ENCODE assay signal across 9 mouse cellular contexts in the genomic region with DNA sequence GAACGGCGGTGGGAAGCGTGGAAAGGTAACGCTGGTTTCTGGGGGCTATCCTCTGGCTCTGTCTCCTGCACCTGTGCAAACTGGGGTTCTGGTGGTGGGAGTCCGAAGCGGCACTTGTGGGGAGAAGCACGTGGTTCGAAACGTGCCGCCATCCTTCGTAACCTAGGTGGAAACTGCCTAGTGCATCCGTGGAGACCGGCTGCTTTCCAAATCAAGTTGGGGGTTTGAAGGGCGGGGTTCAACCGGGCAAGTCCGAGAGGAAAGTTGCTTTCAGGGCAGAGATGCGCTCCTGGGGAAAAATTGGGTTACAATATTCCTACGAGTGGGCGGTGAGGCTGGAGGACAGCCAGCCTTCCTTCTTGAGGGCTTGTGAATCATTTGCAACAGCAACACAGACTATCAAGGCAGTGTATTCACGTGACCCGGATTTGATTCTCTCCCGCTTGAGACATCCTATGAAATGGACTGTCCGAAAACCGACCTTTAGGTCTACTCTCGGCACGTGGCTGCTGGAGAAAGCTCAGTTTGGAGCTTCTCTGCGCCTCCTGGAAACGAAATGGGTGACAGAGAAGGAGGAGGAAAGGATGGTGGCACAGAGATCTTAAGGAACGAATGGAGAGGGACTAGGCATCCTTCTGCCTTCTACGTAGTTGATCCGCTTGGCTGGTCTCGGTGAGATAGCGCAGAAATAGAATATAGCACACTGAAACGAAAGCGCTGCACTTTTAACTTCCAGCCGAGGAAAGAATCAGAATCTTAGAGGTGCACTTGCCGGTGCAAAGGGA. TPM values are rescaled to one million over a fixed set of nuclear protein-coding genes. Genes with fewer than 3 reads are reported as not detected.
DNase-seq lines count a peak whose midpoint lies in the region; ATAC-seq and TF ChIP-seq lines count a peak whose summit lies in the region.
"Had no signal": no experiment of that assay in that cellular context is flagged by ENCODE, and none has a peak within 500 bp of the region (broad histone marks: within the 10 kb centered on the region; RNA-seq: fewer than 3 reads in every experiment).

No protein-coding gene starts in this region.

- WGBS in heart, adult 2 months: under 1% methylated on average over 37 of the region's 37 CpGs
- under 1% methylated on average over 37 of the region's 37 CpGs for WGBS in forebrain, embryonic 15.5 days
- WGBS in intestine, postnatal 0 days: under 1% methylated on average over 37 of the region's 37 CpGs
- WGBS in limb, embryonic 12.5 days: under 1% methylated on average over 37 of the region's 37 CpGs
- WGBS in neural tube, embryonic 11.5 days: under 1% methylated on average over 37 of the region's 37 CpGs

- no peak overlapping the region for H3K27ac ChIP-seq in heart, adult 2 months
- peak overlapping the region; percentile 83 for H3K27ac ChIP-seq in forebrain, embryonic 15.5 days (replicated peaks)
- no peak overlapping the region for H3K27ac ChIP-seq in intestine, postnatal 0 days (ENCODE audit: low read depth, low read length)
- H3K27ac ChIP-seq in limb, embryonic 12.5 days: 0 out of 2 replicates have a peak overlapping the region, but pooled peaks have one; percentile 17
- H3K27ac ChIP-seq in neural tube, embryonic 11.5 days (ENCODE audit: low read depth, low read length): no peak overlapping the region

- H3K27me3 ChIP-seq in heart, adult 2 months (ENCODE audit: control insufficient read depth, insufficient read depth, low read length): peaks cover 5% of the 10 kb centered on the region
- H3K27me3 ChIP-seq in forebrain, embryonic 15.5 days: no peaks in the 10 kb centered on the region
- peaks cover 18% of the 10 kb centered on the region; the same call in 1 of the 2 replicates for H3K27me3 ChIP-seq in intestine, postnatal 0 days (replicated peaks; ENCODE audit: control insufficient read depth, insufficient read depth, low read length)
- peaks cover 17% of the 10 kb centered on the region for H3K27me3 ChIP-seq in limb, embryonic 12.5 days
- no peaks in the 10 kb centered on the region for H3K27me3 ChIP-seq in neural tube, embryonic 11.5 days (ENCODE audit: control insufficient read depth, insufficient read depth, low read length)
- H3K27me3 ChIP-seq: CH12.LX had no signal

- no peaks in the 10 kb centered on the region for H3K4me1 ChIP-seq in heart, adult 2 months (ENCODE audit: control insufficient read depth, insufficient read depth, low read length)
- peaks cover 3% of the 10 kb centered on the region; the same call in 1 of the 2 replicates for H3K4me1 ChIP-seq in forebrain, embryonic 15.5 days
- peaks cover 6% of the 10 kb centered on the region; the same call in 1 of the 2 replicates for H3K4me1 ChIP-seq in intestine, postnatal 0 days (replicated peaks; ENCODE audit: control insufficient read depth, insufficient read depth, low read length)
- 0 out of 2 replicates have a peak, but pooled peaks cover 8% of the 10 kb centered on the region for H3K4me1 ChIP-seq in limb, embryonic 12.5 days (replicated peaks)
- H3K4me1 ChIP-seq in neural tube, embryonic 11.5 days (ENCODE audit: control insufficient read depth, insufficient read depth, low read length): no peaks in the 10 kb centered on the region

- no peak overlapping the region for H3K9ac ChIP-seq in heart, adult 2 months (ENCODE audit: low read depth, low read length)
- peak overlapping the region; percentile 61 for H3K9ac ChIP-seq in forebrain, embryonic 15.5 days (replicated peaks)
- no peak overlapping the region; the same call in 1 of the 2 replicates for H3K9ac ChIP-seq in intestine, postnatal 0 days (ENCODE audit: low read depth, low read length)
- peak overlapping the region; percentile 62 for H3K9ac ChIP-seq in limb, embryonic 12.5 days (replicated peaks)
- H3K9ac ChIP-seq in neural tube, embryonic 11.5 days (ENCODE audit: low read length): peak overlapping the region; percentile 47

- intact Hi-C loops in heart, adult 2 months (cut with DNase I): no loop called here

- no peaks in the 10 kb centered on the region for H3K9me3 ChIP-seq in forebrain, embryonic 15.5 days
- H3K9me3 ChIP-seq in intestine, postnatal 0 days (ENCODE audit: control insufficient read depth): no peaks in the 10 kb centered on the region
- no peaks in the 10 kb centered on the region for H3K9me3 ChIP-seq in limb, embryonic 12.5 days
- no peaks in the 10 kb centered on the region for H3K9me3 ChIP-seq in neural tube, embryonic 11.5 days (ENCODE audit: control insufficient read depth, low read length)

- H3K4me3 ChIP-seq in heart, adult 2 months: peak overlapping the region; percentile 29
- H3K4me3 ChIP-seq in forebrain, embryonic 15.5 days: peak overlapping the region; percentile 57
- peak overlapping the region; percentile 45 for H3K4me3 ChIP-seq in intestine, postnatal 0 days (ENCODE audit: low read depth, low read length)
- H3K4me3 ChIP-seq in limb, embryonic 12.5 days (replicated peaks): peak overlapping the region; percentile 53
- peak overlapping the region; percentile 57 for H3K4me3 ChIP-seq in neural tube, embryonic 11.5 days (ENCODE audit: low read depth, low read length)

- no peaks in the 10 kb centered on the region for H3K36me3 ChIP-seq in heart, adult 2 months (ENCODE audit: control insufficient read depth, insufficient read depth, low read length)
- no peaks in the 10 kb centered on the region for H3K36me3 ChIP-seq in forebrain, embryonic 15.5 days
- H3K36me3 ChIP-seq in intestine, postnatal 0 days (ENCODE audit: control insufficient read depth, insufficient read depth): no peaks in the 10 kb centered on the region
- no peaks in the 10 kb centered on the region for H3K36me3 ChIP-seq in limb, embryonic 12.5 days
- no peaks in the 10 kb centered on the region for H3K36me3 ChIP-seq in neural tube, embryonic 11.5 days (ENCODE audit: control insufficient read depth, insufficient read depth, low read length)

- H3K4me2 ChIP-seq in forebrain, embryonic 15.5 days (replicated peaks): peak overlapping the region; percentile 87
- H3K4me2 ChIP-seq in intestine, postnatal 0 days (replicated peaks; ENCODE audit: low read depth): peak overlapping the region; percentile 82
- peak overlapping the region; percentile 98 for H3K4me2 ChIP-seq in limb, embryonic 12.5 days
- H3K4me2 ChIP-seq in neural tube, embryonic 11.5 days (ENCODE audit: low read depth): peak overlapping the region; percentile 98

- TF ChIP-seq POLR2A in heart, adult 2 months (IDR thresholded peaks at IDR 0.05; ENCODE audit: insufficient read depth, low read depth, low read length): no peak

- TF ChIP-seq CTCF in heart, adult 2 months (IDR thresholded peaks at IDR 0.05): no peak
- no peak for TF ChIP-seq CTCF in intestine, postnatal 0 days (IDR thresholded peaks at IDR 0.05; ENCODE audit: low read depth)

- TF ChIP-seq EP300 in heart, adult 2 months (IDR thresholded peaks at IDR 0.05; ENCODE audit: insufficient read depth, low read depth, low read length): no peak

- no peaks in the 10 kb centered on the region for H3K79me2 ChIP-seq in heart, adult 2 months (replicated peaks; ENCODE audit: control insufficient read depth, insufficient read depth, low read length)

- ATAC-seq in forebrain, embryonic 15.5 days (replicated peaks): peak; percentile 44
- ATAC-seq in intestine, postnatal 0 days: peak; percentile 37; the same call in 1 of the 2 replicates
- ATAC-seq in limb, embryonic 12.5 days (ENCODE audit: insufficient number of reproducible peaks, insufficient read depth, low FRiP score, low TSS enrichment, low read depth): peak; percentile 16; the same call in 1 of the 2 replicates
- ATAC-seq in neural tube, embryonic 11.5 days (ENCODE audit: insufficient read depth, low FRiP score, low TSS enrichment): peak; percentile 36
- ATAC-seq in activated CD4-positive, CD25-positive, alpha-beta regulatory T cell, adult 4 months: no peak

- no peak for DNase-seq in heart, adult 2 months
- DNase-seq in heart, adult 9 months (ENCODE audit: low spot score in 2 of 2): no peak
- peak; percentile 66 to 73 for DNase-seq in cerebellum, adult 18-20 months
- peak; percentile 53 for DNase-seq in neural tube, embryonic 11.5 days (ENCODE audit: low spot score)

RNA-seq across cellular contexts. Expression of gene Slc6a15, which starts 0.9 kb away (rescaled TPM):
- under 1 TPM; 0.23 to 0.27 TPM for total RNA-seq in heart, adult 2 months (2021)
- 0.06 and 0.08 TPM in 2 replicates for polyA plus RNA-seq in heart, adult 2 months (2012; rRNA removed)
- polyA plus RNA-seq in forebrain, embryonic 15.5 days (2015; fragmentation: Nextera tagmentation; extraction: Ambion mirVana): 66.5 and 89.6 TPM in 2 replicates
- 1.6 and 2.2 TPM in 2 replicates for polyA plus RNA-seq in intestine, postnatal 0 days (2015; fragmentation: Nextera tagmentation; extraction: Ambion mirVana)
- polyA plus RNA-seq in limb, embryonic 12.5 days (2016; fragmentation: Nextera tagmentation; extraction: Ambion mirVana): 2.1 TPM in 2 replicates
- 7.3 and 9.5 TPM in 2 replicates for polyA plus RNA-seq in neural tube, embryonic 11.5 days (2014; fragmentation: Nextera tagmentation; extraction: Ambion mirVana)
- polyA plus RNA-seq in activated CD4-positive, CD25-positive, alpha-beta regulatory T cell, adult 4 months (2017; shearing (Covaris generic)): not detected
- total RNA-seq: CH12.LX had no signal

Comparison
In these comparisons a context has a peak if more than half of its experiments do, and no peak if none do; other contexts are left out.
1. DNase-seq: peak in cerebellum, adult 18-20 months (2 of 2) and neural tube, embryonic 11.5 days (single experiment); none in heart, adult 2 months (0 of 2) and heart, adult 9 months (0 of 2).
2. H3K27ac ChIP-seq: peak in forebrain, embryonic 15.5 days (single experiment) and limb, embryonic 12.5 days (single experiment); none in heart, adult 2 months (single experiment), intestine, postnatal 0 days (single experiment) and neural tube, embryonic 11.5 days (single experiment).
3. H3K9ac ChIP-seq: peak in forebrain, embryonic 15.5 days (single experiment), limb, embryonic 12.5 days (single experiment) and neural tube, embryonic 11.5 days (single experiment); none in heart, adult 2 months (single experiment) and intestine, postnatal 0 days (single experiment).
4. Peak in every context shown above with its lines, with median percentiles within 50 percentile points of each other: H3K4me3 ChIP-seq and H3K4me2 ChIP-seq.